Mouse (Mus musculus) forebrain, embryonic 12.5 days (tissue): ENCODE data around the gene Soga3. TPM values are rescaled to one million over a fixed set of nuclear protein-coding genes. Genes with fewer than 3 reads are reported as not detected.

ENCODE experiments used
- ATAC-seq: fragments of 200-750 bp; cut with Nextera tagmentation; 2 replicates; pipeline ENCODE4 v1.8.0; 2017; ENCODE audit warnings: moderate TSS enrichment; ENCODE audit not compliant: low FRiP score
- H3K27ac ChIP-seq: fragments of 300-500 bp; sonication (generic); 2 replicates; pipeline ENCODE4 v1.5.1; 2016; ENCODE audit warnings: mild to moderate bottlenecking
- H3K27me3 ChIP-seq: fragments of 300-500 bp; sonication (generic); 2 replicates; pipeline ENCODE4 v1.6.1; 2016; ENCODE audit warnings: mild to moderate bottlenecking
- H3K36me3 ChIP-seq: fragments of 300-500 bp; sonication (generic); replicated peaks from 2 replicates; pipeline ENCODE4 v1.6.1; 2016; ENCODE audit warnings: mild to moderate bottlenecking
- H3K4me1 ChIP-seq: fragments of 300-500 bp; sonication (generic); 2 replicates; pipeline ENCODE4 v1.6.1; 2016
- H3K4me2 ChIP-seq: fragments of 300-500 bp; sonication (generic); 2 replicates; pipeline ENCODE4 v1.6.1; 2016; ENCODE audit warnings: mild to moderate bottlenecking, moderate library complexity
- H3K4me3 ChIP-seq: fragments of 300-500 bp; sonication (generic); replicated peaks from 2 replicates; pipeline ENCODE4 v1.5.1; 2016; ENCODE audit warnings: mild to moderate bottlenecking
- H3K9ac ChIP-seq: fragments of 300-500 bp; sonication (generic); 2 replicates; pipeline ENCODE4 v1.6.1; 2016; ENCODE audit warnings: mild to moderate bottlenecking
- H3K9me3 ChIP-seq: fragments of 300-500 bp; sonication (generic); 2 replicates; pipeline ENCODE4 v1.6.1; 2016
- WGBS: fragments of 180-500 bp; shearing (Covaris S2); methylation state at CpG from one replicate; pipeline ENCODE4 v1.1.7; 2016; 5-methylcytosine and 5-hydroxymethylcytosine counted together
- polyA plus RNA-seq: library from polyadenylated mRNA; unstranded; fragments of >200 nt; fragmentation: Nextera tagmentation; extraction: Ambion mirVana; gene quantifications from 2 replicates; pipeline ENCODE4 v1.2.1, GENCODE M21; 2016

Gene Soga3
- polyA plus RNA-seq, 1 experiment from 2014 or later, result 67.4 TPM

GRCm38 (mm10) chr10:29175656-29176055, 32.0 kb downstream of the Soga3 start:
- Histone ChIP-seq H3K9ac (no peak overlapping the region), H3K4me2 (no peak overlapping the region), H3K9me3 (peaks cover 4% of the 10 kb centered on the region), H3K27ac (no peak overlapping the region), H3K4me3 (no peak overlapping the region), H3K36me3 (peaks cover 40% of the 10 kb centered on the region), H3K4me1 (no peaks in the 10 kb centered on the region), H3K27me3 (no peaks in the 10 kb centered on the region)
- WGBS, result 83% methylated on average over 3 of the region's 3 CpGs
- ATAC-seq, result no peak

- ATAC-seq, result no peak; the same call in 1 of the 2 replicates
- no peak overlapping the region for H3K9ac ChIP-seq
- H3K36me3 ChIP-seq, result peaks cover 39% of the 10 kb centered on the region
- no peak overlapping the region for H3K4me2 ChIP-seq
- no peaks in the 10 kb centered on the region for H3K27me3 ChIP-seq
- no peak overlapping the region for H3K4me3 ChIP-seq
- no peaks in the 10 kb centered on the region for H3K9me3 ChIP-seq
- H3K27ac ChIP-seq, result no peak overlapping the region
- WGBS, result 62% methylated on average over 4 of the region's 4 CpGs
- H3K4me1 ChIP-seq, result no peaks in the 10 kb centered on the region; the same call in 1 of the 2 replicates
These were observed 33.2 kb downstream of the Soga3 start for GRCm38 (mm10) chr10:29176881-29177280.

DNA sequence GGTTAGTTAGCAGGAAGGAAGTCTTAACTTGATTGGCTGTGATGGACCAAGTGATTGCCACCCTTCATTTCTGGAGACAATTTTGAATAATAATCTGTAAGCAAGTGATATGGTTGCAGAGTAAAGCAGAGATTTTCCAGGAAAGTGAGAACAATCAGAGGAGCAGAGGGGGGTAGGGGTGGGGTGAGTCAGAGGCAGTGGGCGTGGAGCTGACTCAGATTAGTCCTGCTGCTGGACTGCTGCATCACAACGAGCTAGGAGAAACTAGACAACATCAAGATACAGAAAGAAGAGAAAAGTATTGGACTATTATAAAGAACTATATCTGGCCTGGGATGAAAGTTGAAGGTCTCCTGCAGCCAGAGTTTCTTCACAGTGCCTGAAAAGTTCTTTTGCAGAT, 34.4 kb downstream of the Soga3 start:
- Histone ChIP-seq H3K27me3 (no peaks in the 10 kb centered on the region), H3K27ac (no peak overlapping the region), H3K4me1 (no peaks in the 10 kb centered on the region; the same call in 1 of the 2 replicates), H3K36me3 (peaks cover 39% of the 10 kb centered on the region), H3K4me3 (no peak overlapping the region), H3K9me3 (no peaks in the 10 kb centered on the region), H3K9ac (no peak overlapping the region), H3K4me2 (no peak overlapping the region)
- WGBS, result 25% methylated on average over 2 of the region's 2 CpGs
- ATAC-seq, result no peak

GRCm38 (mm10) chr10:29180210-29180609, 36.6 kb downstream of the Soga3 start:
- no peaks in the 10 kb centered on the region; the same call in 1 of the 2 replicates for H3K4me1 ChIP-seq
- H3K4me3 ChIP-seq, result no peak overlapping the region
- no peaks in the 10 kb centered on the region for H3K9me3 ChIP-seq
- WGBS, result 91% methylated on average over 3 of the region's 3 CpGs
- ATAC-seq, result no peak
- peaks cover 31% of the 10 kb centered on the region for H3K36me3 ChIP-seq
- H3K27ac ChIP-seq, result no peak overlapping the region
- H3K9ac ChIP-seq, result no peak overlapping the region
- H3K27me3 ChIP-seq, result no peaks in the 10 kb centered on the region
- H3K4me2 ChIP-seq, result no peak overlapping the region

- Histone ChIP-seq H3K27me3 (no peaks in the 10 kb centered on the region), H3K36me3 (peaks cover 26% of the 10 kb centered on the region), H3K9me3 (no peaks in the 10 kb centered on the region), H3K4me2 (no peak overlapping the region), H3K9ac (no peak overlapping the region), H3K4me3 (no peak overlapping the region), H3K4me1 (no peaks in the 10 kb centered on the region; the same call in 1 of the 2 replicates), H3K27ac (no peak overlapping the region)
- 0 out of 2 replicates have a peak, but pooled peaks have one; percentile 41 for ATAC-seq
- WGBS, result 59% methylated on average over 2 of the region's 2 CpGs
These were observed 37.4 kb downstream of the Soga3 start for GRCm38 (mm10) chr10:29181046-29181445.

- H3K4me1 ChIP-seq, result no peaks in the 10 kb centered on the region
- no peak overlapping the region for H3K4me2 ChIP-seq
- H3K4me3 ChIP-seq, result no peak overlapping the region
- H3K27me3 ChIP-seq, result no peaks in the 10 kb centered on the region
- no peak overlapping the region for H3K9ac ChIP-seq
- H3K36me3 ChIP-seq, result peaks cover 41% of the 10 kb centered on the region
- no peak for ATAC-seq
- no peak overlapping the region for H3K27ac ChIP-seq
- H3K9me3 ChIP-seq, result peaks cover 4% of the 10 kb centered on the region; the same call in 1 of the 2 replicates
These were observed 50.1 kb downstream of the Soga3 start for GRCm38 (mm10) chr10:29193769-29194168.

DNA sequence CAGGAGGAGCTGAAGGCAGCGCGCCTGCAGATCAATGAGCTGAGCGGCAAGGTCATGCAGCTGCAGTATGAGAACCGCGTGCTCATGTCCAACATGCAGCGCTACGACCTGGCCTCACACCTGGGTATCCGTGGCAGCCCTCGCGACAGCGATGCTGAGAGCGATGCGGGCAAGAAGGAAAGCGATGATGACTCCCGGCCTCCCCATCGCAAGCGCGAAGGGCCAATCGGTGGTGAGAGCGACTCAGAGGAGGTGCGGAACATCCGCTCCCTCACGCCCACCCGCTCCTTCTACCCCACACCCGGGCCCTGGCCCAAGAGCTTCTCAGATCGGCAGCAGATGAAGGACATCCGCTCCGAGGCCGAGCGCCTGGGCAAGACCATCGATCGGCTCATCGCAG, 53.2 kb downstream of the Soga3 start:
- no peaks in the 10 kb centered on the region for H3K27me3 ChIP-seq
- no peak overlapping the region for H3K4me3 ChIP-seq
- WGBS, result 96% methylated on average over 33 of the region's 33 CpGs
- peaks cover 62% of the 10 kb centered on the region for H3K36me3 ChIP-seq
- H3K9ac ChIP-seq, result no peak overlapping the region
- no peaks in the 10 kb centered on the region for H3K4me1 ChIP-seq
- no peak overlapping the region for H3K27ac ChIP-seq
- no peak overlapping the region for H3K4me2 ChIP-seq
- peak; percentile 39; the same call in 1 of the 2 replicates for ATAC-seq
- H3K9me3 ChIP-seq, result peaks cover 4% of the 10 kb centered on the region; the same call in 1 of the 2 replicates

- no peaks in the 10 kb centered on the region for H3K27me3 ChIP-seq
- WGBS, result 93% methylated on average over 7 of the region's 7 CpGs
- H3K9ac ChIP-seq, result no peak within 1 kb of the TSS
- H3K4me1 ChIP-seq, result no peaks in the 10 kb centered on the region
- no peak within 1 kb of the TSS for H3K27ac ChIP-seq
- no peak within 1 kb of the TSS for H3K4me2 ChIP-seq
- peaks cover 62% of the 10 kb centered on the region for H3K36me3 ChIP-seq
- no peak within 1 kb of the TSS for H3K4me3 ChIP-seq
- H3K9me3 ChIP-seq, result peaks cover 4% of the 10 kb centered on the region; the same call in 1 of the 2 replicates
- no peak for ATAC-seq
These were observed 55.0 kb downstream of the Soga3 start, which contains the start of gene Gm49353 for GRCm38 (mm10) chr10:29198642-29199041. Gm49353 (plus strand) TSS chr10:29198954.

DNA sequence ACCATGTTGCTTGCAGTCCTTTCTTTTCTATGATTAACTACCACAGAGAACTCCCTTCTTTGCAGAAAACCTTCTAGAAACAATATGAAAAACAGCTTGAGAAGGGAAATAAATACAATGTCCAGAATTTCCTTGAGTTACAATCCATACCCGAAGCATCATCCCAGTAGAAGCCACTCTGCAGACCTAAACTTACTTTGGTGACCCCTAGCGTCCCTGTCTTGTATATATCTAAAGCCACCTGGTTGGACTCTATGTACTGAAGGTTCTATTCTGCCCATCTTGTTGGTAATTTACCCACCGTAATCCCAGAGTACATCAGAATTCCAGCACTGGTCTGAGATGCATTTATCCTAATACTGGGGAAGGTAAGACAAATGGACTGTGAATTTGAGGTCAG, 56.2 kb downstream of the Soga3 start:
- H3K36me3 ChIP-seq, result peaks cover 57% of the 10 kb centered on the region
- 79% methylated on average over 3 of the region's 3 CpGs for WGBS
- ATAC-seq, result no peak
- H3K4me2 ChIP-seq, result no peak overlapping the region
- no peak overlapping the region for H3K9ac ChIP-seq
- no peak overlapping the region for H3K4me3 ChIP-seq
- H3K27me3 ChIP-seq, result no peaks in the 10 kb centered on the region
- peaks cover 4% of the 10 kb centered on the region; the same call in 1 of the 2 replicates for H3K9me3 ChIP-seq
- H3K27ac ChIP-seq, result no peak overlapping the region
- H3K4me1 ChIP-seq, result no peaks in the 10 kb centered on the region

GRCm38 (mm10) chr10:29200609-29201008, 57.0 kb downstream of the Soga3 start:
- no peaks in the 10 kb centered on the region for H3K27me3 ChIP-seq
- H3K27ac ChIP-seq, result no peak overlapping the region
- WGBS, result 88% methylated on average over 1 of the region's 1 CpGs
- H3K9me3 ChIP-seq, result peaks cover 4% of the 10 kb centered on the region; the same call in 1 of the 2 replicates
- H3K4me1 ChIP-seq, result no peaks in the 10 kb centered on the region
- H3K4me2 ChIP-seq, result no peak overlapping the region
- ATAC-seq, result no peak
- H3K9ac ChIP-seq, result no peak overlapping the region
- H3K4me3 ChIP-seq, result no peak overlapping the region
- H3K36me3 ChIP-seq, result peaks cover 54% of the 10 kb centered on the region

- H3K36me3 ChIP-seq, result peaks cover 3% of the 10 kb centered on the region; the same call in 1 of the 2 replicates
- H3K4me3 ChIP-seq, result no peak overlapping the region
- no peak for ATAC-seq
- H3K27me3 ChIP-seq, result no peaks in the 10 kb centered on the region
- H3K4me2 ChIP-seq, result no peak overlapping the region
- no peak overlapping the region for H3K27ac ChIP-seq
- H3K4me1 ChIP-seq, result peaks cover 12% of the 10 kb centered on the region
- no peak overlapping the region for H3K9ac ChIP-seq
- H3K9me3 ChIP-seq, result no peaks in the 10 kb centered on the region
These were observed 63.1 kb downstream of the Soga3 start for GRCm38 (mm10) chr10:29206730-29207129.

- 58% methylated on average over 3 of the region's 3 CpGs for WGBS
These were observed 65.1 kb downstream of the Soga3 start for GRCm38 (mm10) chr10:29208735-29209134.

GRCm38 (mm10) chr10:29211453-29211852, 67.8 kb downstream of the Soga3 start, which contains the start of gene 9330159F19Rik:
9330159F19Rik (plus strand) TSS chr10:29211606.
- peak; percentile 90 for ATAC-seq
- Histone ChIP-seq H3K4me1 (peaks cover 22% of the 10 kb centered on the region), H3K4me3 (no peak within 1 kb of the TSS), H3K27me3 (no peaks in the 10 kb centered on the region), H3K27ac (peak within 1 kb of the TSS; percentile 67; the same call in 1 of the 2 replicates), H3K9ac (no peak within 1 kb of the TSS), H3K4me2 (peak within 1 kb of the TSS; percentile 1; the same call in 1 of the 2 replicates), H3K36me3 (no peaks in the 10 kb centered on the region; the same call in 1 of the 2 replicates), H3K9me3 (no peaks in the 10 kb centered on the region)
- WGBS, result 5% methylated on average over 4 of the region's 4 CpGs

More at GRCm38 (mm10) chr10:29208735-29209134, 65.1 kb downstream of the Soga3 start:
- no peaks in the 10 kb centered on the region for H3K27me3 ChIP-seq
- no peak for ATAC-seq
- H3K4me1 ChIP-seq, result peaks cover 14% of the 10 kb centered on the region
- peaks cover 3% of the 10 kb centered on the region; the same call in 1 of the 2 replicates for H3K36me3 ChIP-seq
- no peaks in the 10 kb centered on the region for H3K9me3 ChIP-seq
- H3K4me2 ChIP-seq, result no peak overlapping the region
- H3K27ac ChIP-seq, result no peak overlapping the region
- H3K4me3 ChIP-seq, result no peak overlapping the region
- no peak overlapping the region for H3K9ac ChIP-seq
